Mouse (Mus musculus) lung, adult 2 months (tissue): ENCODE results near the gene Maml2.

Experiments
- CTCF ChIP-seq: fragments of 200-500 bp; IDR thresholded peaks from 2 replicates; pipeline ENCODE4 v1.5.1; 2011; ENCODE audit warnings: mild to moderate bottlenecking, low read length, control low read depth; ENCODE audit not compliant: insufficient read depth
- POLR2A ChIP-seq: fragments of 200-500 bp; IDR thresholded peaks from 2 replicates; pipeline ENCODE4 v1.6.1; 2011; ENCODE audit warnings: low read depth, mild to moderate bottlenecking, control low read depth, low read length, borderline replicate concordance; ENCODE audit errors: extremely low read depth

GRCm38 (mm10) chr9:13470013-13470412 lies 172.3 kb downstream of the Maml2 start:
- TF ChIP-seq CTCF (no peak), POLR2A (no peak)
